Mouse (Mus musculus): ENCODE data around the gene Nkain4.

Nkain4 gene

DNA sequence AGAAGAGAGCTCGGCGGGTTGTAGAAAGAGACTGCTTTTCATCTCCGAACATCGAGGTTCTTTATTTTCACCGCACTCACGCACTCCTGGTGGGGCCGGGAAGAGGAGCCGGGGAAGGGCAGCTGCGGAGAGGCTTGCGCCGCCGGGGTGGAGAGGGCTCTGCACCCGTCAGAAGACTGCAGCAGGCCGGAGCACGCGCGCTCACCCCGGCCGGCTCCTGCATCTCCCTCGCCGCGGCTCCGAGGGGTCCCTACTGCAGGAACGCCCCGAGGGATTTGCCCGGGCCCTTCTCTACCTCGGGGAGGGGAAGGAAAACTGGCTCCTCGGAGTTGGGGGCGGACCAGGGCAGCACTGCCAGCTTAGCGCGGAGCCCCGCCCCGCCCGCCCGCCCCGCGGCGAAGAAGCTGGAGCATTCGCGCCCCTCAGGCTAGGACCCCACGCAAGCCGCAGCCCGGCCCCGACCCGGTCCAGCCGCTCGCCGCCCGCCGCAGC is 60.9 kb downstream of the Nkain4 start:
- DNase-seq (ENCODE audit: low read depth): no peak

DNA sequence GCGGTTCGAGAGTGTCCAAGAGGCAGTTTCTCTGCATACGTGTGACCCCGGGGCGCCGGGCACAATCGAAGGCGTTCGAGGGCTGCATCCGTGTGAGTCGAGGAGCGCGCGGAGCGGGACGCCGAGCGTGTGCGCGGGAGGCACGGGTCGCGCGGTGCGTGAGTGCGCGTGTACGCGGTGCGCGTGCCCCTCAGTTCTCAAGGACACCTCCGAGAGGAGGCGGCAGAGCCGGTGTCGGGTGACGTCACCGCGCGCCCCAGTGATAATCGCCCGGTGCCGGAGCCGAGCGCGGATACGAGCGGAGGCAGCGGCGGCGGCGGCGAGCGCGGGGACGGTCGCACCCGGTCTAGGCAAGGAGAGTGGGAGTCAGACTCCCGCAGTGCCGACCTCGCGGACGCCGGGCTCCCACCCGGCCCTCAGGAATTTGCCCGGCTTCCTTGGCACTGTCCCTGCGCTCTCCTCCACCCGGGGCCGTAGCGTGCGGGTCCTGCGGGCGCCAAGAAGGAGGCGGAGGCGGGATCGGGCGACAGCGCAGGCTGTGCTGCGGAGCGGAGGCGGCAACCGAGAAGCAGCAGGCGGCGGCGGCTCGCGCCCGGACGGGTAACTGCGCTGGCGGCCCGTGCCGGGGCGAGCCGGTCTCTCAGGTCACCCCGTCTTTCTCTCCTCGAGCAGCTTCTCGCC is 61.5 kb downstream of the Nkain4 start:
- DNase-seq (ENCODE audit: low read depth): no peak

DNA sequence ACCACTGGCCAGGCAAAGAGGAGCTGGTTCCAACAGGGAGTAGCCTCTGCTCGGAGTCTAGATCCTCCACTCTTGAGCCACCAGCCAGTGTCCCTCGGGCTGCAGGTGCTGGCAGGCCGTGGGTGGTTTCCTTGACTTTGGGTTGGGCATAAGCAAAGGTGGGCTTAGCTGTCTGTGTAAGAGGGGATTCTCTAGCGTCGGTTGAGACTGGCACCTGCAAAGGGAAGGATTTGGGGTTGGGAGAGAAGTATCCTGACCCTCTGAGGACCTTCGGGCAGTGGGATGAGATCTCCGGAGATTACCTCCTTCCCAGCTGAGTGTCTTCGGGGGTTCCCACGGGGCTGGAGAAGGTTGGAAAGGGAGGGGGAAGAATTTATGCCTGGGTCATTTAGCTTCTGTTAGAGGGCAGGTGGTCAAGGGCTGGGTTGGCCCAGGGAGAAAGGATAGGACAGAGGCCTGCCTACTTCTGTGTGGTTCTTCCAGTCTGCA is 62.6 kb downstream of the Nkain4 start:
- DNase-seq (ENCODE audit: low read depth): no peak

DNA sequence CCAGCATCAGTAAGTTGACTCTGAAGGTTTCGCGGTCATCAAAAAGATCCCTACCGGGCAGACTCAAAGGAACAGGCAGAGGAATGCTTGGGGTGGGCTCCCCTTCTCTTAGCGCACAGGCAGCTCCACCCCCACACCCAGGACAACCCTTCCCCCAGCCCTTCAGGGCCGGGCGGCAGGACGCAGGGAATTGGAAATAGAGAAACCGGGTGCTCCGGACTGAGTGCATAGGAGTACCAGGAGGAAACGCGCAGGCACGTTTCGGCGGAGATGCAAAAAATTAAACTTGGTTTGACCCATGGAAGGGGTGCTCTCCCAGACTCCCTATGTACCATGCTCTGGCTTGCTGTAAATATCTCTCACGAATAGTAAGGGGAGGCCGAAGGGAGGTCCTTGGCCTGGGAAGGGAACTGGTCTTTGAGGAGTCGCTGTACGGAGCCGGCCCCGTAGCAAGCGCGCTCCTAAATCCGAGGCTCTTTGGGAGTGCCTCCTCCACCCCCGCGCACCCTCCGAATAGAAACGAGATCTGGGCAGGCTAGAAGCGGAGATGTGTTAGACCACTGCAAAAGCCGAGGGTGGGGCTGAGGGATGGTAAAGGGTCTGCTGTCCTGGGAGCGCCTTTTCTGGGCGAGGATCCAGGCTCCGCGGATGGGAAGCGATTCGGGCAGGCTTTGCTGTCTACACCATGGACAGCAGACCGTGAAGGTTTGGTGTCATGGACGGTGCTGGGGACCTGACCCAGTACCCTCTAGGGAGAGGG is 63.2 kb downstream of the Nkain4 start:
- no peak for DNase-seq (ENCODE audit: low read depth)

DNA sequence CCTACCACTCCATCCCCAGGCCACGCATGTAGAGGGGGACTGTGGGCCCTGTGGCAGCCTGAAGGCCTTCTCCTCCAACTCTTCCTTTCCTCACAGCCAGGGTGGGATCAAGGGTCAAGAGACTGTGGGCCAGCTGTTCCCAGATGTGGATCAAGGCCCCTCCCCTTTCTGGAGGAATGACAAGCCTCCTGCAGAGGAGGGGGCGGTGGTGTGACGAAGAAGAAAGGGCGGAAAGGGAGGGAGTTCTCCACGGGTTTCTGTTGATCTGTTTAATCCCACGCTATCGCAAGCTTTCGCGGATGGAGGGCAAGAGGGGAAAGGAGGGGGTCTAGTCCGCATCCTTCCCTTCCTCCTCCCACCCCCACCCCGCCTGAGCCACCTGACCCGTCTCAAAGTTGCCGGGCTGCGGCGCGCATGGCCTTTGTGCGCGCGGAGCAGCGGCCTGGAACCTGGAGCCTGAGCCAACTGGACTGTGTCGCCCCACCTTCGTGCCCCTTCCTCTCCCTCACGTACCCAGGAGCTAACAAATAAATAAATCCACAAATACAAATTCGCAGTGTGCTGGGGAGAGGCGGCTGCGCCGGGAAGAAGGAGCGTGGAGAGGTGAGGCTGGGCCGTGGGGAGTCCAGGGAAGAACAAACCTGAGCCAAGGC is 64.0 kb downstream of the Nkain4 start:
- no peak for DNase-seq (ENCODE audit: low read depth)

DNA sequence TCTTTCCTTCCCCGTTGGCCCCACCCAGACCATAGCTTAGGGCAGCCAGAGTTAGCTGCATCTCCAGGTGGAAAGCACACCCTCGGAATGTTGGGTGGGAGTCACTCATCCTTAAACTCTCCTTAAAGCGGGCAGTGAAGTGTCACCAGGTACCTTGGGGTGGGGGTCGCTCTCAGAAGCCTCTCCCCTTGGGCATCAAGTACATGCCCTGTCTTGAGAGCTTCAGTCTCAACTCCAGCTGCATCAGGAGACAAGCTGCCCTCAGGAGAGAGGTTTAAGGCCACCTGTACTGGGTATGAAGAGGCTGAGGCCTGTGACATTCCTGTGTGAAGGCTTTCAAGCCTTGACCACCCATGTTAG is 64.6 kb downstream of the Nkain4 start:
- no peak for DNase-seq (ENCODE audit: low read depth)

DNA sequence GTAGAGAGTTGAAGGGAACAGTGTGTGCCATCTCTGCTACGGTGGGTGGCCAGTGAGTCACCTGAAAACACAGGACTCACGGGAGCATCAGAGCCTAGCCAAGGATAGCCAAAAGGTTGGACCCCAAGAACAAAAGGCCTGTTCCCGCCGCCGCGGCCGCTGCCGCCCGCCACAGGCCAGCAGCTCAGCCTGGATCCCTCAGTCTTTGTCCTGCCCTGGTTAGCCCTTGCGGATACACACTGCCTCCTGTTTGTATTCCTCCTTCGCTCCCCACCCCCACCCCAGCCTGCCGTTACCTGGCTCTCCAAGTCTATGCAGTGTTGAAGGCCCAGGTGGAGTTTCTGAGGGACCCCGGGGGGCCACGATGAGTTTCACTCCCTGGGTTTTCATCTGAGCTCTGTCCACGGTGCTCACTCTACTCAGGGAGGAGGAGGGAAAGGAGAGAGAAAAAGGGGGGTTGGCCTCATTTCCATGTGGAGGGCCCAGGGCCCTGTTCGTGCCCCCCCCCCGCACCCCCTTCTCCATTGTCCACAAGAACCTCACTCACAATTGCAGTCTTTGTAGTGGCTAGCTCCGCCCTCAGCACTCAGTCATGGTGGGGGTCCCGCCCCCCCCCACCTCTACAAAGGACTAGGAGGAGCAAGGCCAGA is 65.1 kb downstream of the Nkain4 start:
- no peak for DNase-seq (ENCODE audit: low read depth)

DNA sequence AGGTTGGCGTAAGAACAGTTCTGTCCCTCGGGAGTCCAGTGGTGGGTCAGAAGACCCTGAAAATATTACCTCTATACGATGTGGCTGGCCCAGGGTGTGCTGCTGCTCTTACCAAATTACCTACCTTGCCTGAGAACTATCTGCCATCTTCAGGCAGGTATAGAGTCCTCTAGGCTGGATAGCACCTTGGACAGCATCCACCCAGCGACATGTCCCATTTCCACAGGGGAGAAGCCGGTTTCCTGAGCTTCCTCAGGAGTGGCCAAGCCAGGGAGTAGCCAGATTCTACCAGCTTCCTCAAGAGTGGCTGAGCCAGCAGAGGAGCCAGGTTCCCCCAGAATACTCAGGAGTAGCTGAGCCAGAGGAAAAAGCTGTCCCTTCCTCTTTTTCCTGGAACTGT is 69.2 kb downstream of the Nkain4 start:
- DNase-seq (ENCODE audit: low read depth): no peak
